ENCODE assay signal across 10 mouse cellular contexts in genomic region chr14:45462374-45462773, GRCm38 (mm10). TPM values are rescaled to one million over a fixed set of nuclear protein-coding genes. Genes with fewer than 3 reads are reported as not detected.
DNase-seq lines count a peak whose midpoint lies in the region; ATAC-seq lines count a peak whose summit lies in the region.
"Had no signal": no experiment of that assay in that cellular context is flagged by ENCODE, and none has a peak within 500 bp of the region (broad histone marks: within the 10 kb centered on the region; RNA-seq: fewer than 3 reads in every experiment).

No protein-coding gene starts in this region.

- no peaks in the 10 kb centered on the region for H3K9me3 ChIP-seq in limb, embryonic 13.5 days
- H3K9me3 ChIP-seq: embryonic facial prominence, embryonic 15.5 days had no signal

- H3K4me2 ChIP-seq in limb, embryonic 13.5 days (replicated peaks): no peak overlapping the region
- H3K4me2 ChIP-seq: embryonic facial prominence, embryonic 15.5 days had no signal

- H3K36me3 ChIP-seq in limb, embryonic 13.5 days: peaks cover 84% of the 10 kb centered on the region

- peak; percentile 42 for DNase-seq in right cerebral cortex, postnatal 14 days
- no peak for DNase-seq in right cerebral cortex, postnatal 4 days
- DNase-seq in forelimb bud, embryonic 11.5 days (ENCODE audit: low read depth, low spot score): peak; percentile 81
- DNase-seq in gastrocnemius, postnatal 10 days: no peak
- no peak for DNase-seq in heart, adult 18-20 months
- no peak for DNase-seq in adrenal gland, postnatal 25 days
- no peak for DNase-seq in gastrocnemius, postnatal 36 days

- no peak overlapping the region for H3K4me3 ChIP-seq in limb, embryonic 13.5 days
- H3K4me3 ChIP-seq: embryonic facial prominence, embryonic 15.5 days had no signal

- WGBS in limb, embryonic 13.5 days: 30% methylated on average over 6 of the region's 6 CpGs

- no peak overlapping the region for H3K27ac ChIP-seq in limb, embryonic 13.5 days
- H3K27ac ChIP-seq: embryonic facial prominence, embryonic 15.5 days; liver, embryonic 14.5 days had no signal

- intact Hi-C loops in gastrocnemius, postnatal 36 days (cut with DNase I): no loop called here

- 0 out of 2 replicates have a peak, but pooled peaks have one; percentile 28 for ATAC-seq in limb, embryonic 13.5 days (ENCODE audit: low FRiP score, low read depth)

- no peaks in the 10 kb centered on the region for H3K27me3 ChIP-seq in limb, embryonic 13.5 days
- H3K27me3 ChIP-seq: embryonic facial prominence, embryonic 15.5 days had no signal

- H3K4me1 ChIP-seq in limb, embryonic 13.5 days: peaks cover 19% of the 10 kb centered on the region

- no peak overlapping the region for H3K9ac ChIP-seq in limb, embryonic 13.5 days
- H3K9ac ChIP-seq: embryonic facial prominence, embryonic 15.5 days; liver, embryonic 14.5 days had no signal

RNA-seq across cellular contexts. Expression of gene Gnpnat1, which starts 57.7 kb away (rescaled TPM):
- polyA plus RNA-seq in limb, embryonic 13.5 days (2015; fragmentation: Nextera tagmentation; extraction: Ambion mirVana): 50.6 and 53.5 TPM in 2 replicates
- total RNA-seq in gastrocnemius, postnatal 10 days (2021): 10 to 100 TPM; 11.5 to 14.8 TPM
- 10 to 100 TPM; 13.4 to 15.2 TPM for total RNA-seq in heart, adult 18-20 months (2021)
- 26.4 and 36.9 TPM in 2 replicates for total RNA-seq in adrenal gland, postnatal 25 days (2021)
- 10 to 100 TPM in 1 of 2 experiments, 1 to 10 TPM in 1; 8.1 to 11.0 TPM for total RNA-seq in gastrocnemius, postnatal 36 days (2021)

Comparison
In these comparisons a context has a peak if more than half of its experiments do, and no peak if none do; other contexts are left out.
1. DNase-seq: peak in right cerebral cortex, postnatal 14 days (single experiment) and forelimb bud, embryonic 11.5 days (single experiment); none in right cerebral cortex, postnatal 4 days (single experiment), gastrocnemius, postnatal 10 days (single experiment), heart, adult 18-20 months (0 of 2), adrenal gland, postnatal 25 days (single experiment) and gastrocnemius, postnatal 36 days (0 of 2).